Mouse (Mus musculus): ENCODE measurements at regions not wholly inside any gene's neighbourhood (a gene's known extent, or its start where the extent isn't known, plus 50 kb on each side); places are given as distances from the start of the nearest gene placed in this dataset.
"Not testable (repeated sequence)": the region's sequence is repeated elsewhere in the genome, so short reads cannot be mapped to it uniquely, and the experiment has no call there.

DNA sequence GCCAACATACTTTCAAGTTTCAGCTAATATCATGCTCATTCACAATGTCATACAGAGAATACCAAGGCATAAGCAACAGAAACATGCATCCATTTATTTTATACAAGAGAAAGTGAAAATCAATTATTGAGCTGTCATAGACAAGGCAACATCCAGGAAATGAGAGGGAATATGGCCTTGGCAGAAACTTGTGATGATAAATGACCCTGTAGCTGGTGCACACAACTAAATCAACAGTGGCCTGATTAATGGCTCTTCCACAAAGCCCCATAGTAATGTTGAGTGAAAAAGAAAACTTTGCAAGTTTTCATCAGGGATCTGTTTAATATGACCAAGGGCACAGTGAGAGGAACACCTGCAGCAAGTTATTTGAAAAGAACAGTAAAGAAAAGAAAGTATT is 438.5 kb upstream of the Hsf2 start:
- DNase-seq: no peak

DNA sequence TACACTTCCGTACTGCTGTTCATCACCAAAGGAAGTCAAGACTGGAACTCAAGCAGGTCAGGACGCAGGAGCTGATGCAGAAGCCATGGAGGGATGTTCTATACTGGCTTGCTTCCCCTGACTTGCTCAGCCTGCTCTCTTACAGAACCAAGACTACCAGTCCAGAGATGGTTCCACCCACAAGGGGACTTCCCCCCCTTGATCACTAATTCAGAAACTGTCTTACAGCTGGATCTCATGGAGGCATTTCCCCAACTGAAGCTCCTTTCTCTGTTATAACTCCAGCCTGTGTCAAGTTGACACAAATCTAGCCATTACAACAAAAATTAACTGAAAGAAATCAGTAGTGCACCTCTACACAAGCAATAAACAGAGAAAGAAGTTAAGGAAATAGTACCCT is 432.8 kb upstream of the Hsf2 start:
- DNase-seq: not testable (repeated sequence)

DNA sequence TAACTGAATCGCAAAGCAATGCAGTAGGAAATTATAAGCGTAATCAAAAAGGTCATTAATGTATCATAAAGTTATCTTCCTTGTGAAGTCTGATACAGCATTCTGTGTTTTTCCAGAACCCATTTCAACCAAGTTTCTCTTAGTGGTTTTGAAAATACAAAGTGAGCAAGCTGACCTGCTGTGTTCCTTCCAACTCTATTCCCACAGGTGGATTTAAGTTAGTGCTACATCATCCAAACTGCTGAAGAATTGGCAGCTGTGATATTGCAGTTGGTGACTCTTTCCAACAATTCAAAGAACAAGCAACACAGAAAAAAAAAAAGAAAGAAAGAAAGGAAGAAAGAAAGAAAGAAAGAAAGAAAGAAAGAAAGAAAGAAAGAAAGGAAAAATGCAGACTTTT is 396.1 kb upstream of the Hsf2 start:
- DNase-seq: no peak

DNA sequence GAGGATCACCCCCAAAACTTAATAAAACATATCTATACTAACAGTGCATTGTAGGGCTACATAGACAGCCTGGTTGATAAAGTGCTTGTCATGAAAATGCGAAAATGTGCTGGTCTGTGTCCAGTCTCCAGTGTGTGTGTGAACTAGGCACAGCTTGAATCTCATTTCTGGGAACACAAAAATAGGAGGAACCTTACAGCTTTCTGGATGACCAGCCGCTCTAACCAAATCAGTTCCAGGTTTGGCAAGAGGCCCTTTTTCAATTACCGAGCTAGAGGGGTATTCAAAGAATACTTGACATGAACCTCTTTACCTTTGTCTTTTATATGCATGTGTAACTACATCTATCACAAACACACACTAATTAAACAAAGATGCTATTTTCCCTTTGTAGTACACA is 390.3 kb upstream of the Hsf2 start:
- no peak for DNase-seq

DNA sequence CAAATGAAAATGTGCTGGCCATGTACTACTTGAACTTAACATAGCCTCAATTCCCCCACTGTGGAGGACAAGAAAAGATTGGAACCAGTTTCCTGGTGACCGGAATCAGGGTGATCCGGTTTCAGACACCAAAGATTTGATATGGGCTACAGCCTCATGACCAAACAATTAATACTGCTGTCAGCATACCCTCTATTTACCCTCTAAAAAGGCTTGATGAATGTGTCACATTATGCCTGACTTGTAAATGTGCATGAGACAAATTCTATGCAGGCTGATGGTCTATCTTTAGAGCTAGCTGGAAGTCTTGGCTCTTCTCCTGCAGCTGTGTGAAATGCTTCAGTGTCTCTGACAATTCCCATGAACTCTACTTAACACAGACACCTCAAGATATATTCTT is 372.8 kb upstream of the Hsf2 start:
- DNase-seq: no peak

DNA sequence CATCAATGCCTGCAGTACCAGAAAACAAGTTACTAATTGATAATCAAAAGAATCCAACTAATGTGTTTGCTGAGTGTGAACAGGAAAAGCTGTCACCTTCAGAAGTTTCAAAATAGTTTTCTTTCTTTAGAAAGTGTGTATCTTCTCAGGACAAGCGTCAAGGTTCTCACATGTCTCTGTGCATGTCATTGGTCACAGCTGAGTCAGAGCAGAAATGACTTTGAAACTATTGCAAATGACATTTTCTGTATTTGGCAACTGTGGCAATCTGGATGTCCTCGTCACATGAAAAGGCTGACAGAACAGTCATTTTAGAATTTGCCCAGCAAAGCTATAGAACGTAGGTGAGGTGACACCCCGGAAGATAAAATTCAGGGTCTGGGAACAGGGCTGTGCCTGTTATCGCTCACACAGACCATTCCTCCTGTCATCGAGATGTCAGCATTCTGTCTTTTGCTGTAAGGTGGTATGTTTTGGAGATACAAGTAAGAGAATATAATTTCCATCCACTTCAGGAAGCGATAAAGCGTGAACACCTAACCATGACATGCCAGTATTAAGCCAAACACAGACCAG is 371.4 kb upstream of the Hsf2 start:
- no peak for DNase-seq

DNA sequence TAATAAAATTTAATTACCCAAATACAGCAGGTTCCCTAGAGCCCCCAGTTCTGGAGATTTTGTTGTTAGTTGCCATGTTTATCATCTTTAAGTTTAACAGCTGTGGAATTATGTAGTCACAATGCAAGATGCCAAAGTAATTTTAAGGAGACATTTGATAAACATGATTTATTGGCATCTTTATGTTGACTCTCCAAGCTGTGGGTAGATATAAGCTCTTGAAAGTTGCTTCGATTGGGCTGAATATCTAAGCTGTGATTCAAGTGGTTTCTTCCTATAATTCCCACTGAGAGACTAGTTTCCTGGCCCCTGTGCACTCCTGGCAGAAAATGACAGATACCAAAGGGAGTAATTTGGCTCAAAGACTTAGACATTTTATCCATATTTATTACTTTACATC is 364.7 kb upstream of the Hsf2 start:
- DNase-seq: no peak

DNA sequence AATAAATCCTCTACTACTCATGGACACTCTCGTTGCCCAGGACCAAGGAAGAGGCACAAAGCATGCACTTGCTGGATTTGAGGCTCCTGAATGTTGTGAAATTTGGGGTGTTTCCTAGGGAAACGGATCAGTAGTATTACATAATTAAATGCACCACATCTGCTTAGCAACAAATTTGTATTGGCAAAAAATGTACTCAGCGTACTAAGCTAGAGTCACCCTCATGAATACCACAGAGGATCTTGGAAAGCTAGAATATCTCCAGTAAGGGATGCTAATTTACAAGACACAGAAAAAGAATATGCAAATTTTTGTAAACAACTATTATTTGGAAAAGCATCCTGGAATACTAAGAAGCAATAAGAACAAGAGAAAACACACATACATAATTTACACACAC is 359.0 kb upstream of the Hsf2 start:
- no peak for DNase-seq

DNA sequence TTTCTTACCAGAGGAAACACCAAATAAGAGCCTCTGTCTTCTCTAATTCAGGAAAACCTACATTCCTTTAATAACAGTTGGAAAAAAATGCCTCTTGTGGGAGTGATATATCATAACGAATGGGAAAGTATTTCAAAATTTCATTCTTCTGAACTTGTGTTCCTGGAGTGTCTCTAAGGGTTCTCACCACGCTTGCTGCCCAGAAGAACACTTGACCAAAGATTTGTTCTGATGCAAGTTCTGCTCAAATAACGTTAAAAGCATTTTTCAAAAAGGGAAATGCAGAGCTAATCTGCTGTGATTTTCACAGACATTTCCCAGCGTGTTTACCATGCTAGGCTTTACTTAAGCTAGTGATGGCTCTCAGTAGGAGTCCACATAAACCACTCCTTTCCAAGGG is 329.8 kb upstream of the Hsf2 start:
- DNase-seq: no peak

DNA sequence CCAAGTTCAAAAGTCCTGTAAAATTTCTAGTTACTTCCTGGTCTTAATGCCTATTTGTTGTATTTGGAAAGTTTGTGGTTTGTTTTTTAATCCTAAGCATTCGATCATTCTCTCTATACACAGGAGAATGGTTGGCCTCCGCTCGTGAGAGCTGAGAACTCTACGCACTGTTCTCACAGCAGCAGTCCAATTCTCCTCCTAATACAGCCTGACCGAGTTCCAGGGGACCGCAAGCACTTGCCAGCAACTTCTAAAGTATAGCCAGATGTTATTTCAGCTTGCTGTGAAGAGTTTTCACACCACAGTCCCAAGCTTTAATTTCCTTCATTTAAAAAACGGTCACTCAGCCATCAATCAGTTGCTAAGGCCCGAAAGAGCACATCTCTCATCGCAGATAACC is 329.3 kb upstream of the Hsf2 start:
- DNase-seq: no peak

DNA sequence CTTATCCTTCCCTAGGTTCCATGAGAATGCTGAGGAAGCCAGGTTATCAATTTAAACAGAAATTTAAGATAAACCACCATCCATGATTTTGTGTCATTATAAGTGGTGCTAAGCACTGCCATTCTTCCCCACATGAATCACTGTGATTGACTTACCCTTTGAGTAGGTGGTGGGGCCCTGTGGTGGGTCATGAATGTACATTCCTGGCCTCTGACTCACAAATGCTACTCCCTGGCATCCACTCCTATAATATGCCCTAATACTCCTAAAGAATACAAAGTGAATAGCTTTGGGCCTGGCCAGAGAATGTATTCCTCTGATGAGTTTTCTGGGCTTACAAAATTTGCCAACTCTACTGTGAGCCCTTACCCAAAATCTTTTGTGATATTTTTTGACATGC is 325.6 kb upstream of the Hsf2 start:
- no peak for DNase-seq

DNA sequence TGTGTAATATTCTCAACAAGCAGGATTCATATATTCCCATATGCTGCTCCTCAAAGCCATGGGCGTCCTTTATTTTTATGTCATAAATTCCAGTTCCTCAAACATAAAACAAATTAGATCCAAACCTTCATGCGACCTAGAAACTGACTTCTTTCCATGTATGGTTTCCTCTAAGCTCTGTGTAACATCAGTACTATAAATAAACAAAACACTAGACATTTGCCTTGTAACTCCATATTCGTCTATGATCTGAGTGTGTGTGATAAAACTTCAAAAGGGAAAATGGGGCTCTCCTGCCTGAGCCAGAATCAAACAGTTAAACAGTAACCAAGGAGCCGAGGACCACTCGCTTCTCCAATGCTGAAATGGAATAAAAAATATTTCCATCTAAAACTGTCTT is 322.8 kb upstream of the Hsf2 start:
- no peak for DNase-seq

DNA sequence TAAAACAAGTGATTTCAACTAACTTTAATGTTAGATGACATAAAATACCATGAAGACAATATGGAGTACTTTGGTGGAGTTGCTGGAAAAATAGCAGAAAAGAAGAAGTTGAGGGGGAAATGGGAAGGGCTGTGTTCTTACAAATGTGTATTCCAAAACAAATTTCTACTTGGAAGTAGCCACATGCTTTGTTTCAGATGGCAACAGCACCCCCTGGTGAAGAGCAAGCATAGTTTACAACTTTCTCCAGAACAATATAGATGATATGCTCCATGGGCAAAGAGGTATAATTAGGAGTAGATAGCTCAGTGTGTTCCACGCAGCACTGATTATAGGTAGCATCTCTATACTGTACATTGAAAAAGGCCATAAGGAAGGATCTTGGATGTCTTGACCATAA is 302.6 kb upstream of the Hsf2 start:
- no peak for DNase-seq

DNA sequence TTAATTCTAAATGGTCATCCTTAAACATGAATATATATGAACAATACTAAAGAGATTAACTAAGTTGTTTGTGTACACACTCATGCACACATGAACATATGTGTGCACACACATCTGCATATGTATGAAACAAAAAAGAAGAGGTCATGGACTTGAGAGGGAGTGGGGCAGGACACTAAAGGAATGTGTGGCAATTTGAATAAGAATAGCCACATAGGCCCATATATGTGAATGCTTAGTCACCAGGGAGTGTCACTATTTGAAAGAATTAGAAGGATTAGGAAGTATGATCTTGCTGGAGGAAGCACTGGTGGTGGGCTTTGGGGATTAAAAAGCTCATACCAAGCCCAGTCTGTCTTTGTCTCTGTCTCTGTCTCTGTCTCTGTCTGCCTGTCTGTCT is 275.5 kb upstream of the Hsf2 start:
- DNase-seq: no peak

DNA sequence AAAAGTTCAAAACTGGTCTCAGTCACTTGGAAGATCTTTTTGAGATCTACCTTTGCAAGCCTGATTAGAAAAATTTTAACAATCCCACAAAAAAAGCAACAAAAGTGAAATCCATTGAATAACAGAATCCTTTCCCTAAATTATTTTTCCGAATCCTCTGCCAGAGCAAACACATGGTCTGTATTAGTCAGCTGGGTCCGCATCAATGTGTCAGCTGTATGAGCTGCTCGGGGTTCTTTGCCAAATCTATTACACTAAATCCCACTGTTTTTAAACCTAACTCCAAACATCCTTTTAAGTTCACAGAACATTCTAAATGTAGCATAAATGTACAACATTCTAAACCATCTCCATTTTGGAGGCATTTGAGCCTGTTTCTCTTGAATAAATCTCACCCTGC is 255.1 kb upstream of the Hsf2 start:
- no peak for DNase-seq

DNA sequence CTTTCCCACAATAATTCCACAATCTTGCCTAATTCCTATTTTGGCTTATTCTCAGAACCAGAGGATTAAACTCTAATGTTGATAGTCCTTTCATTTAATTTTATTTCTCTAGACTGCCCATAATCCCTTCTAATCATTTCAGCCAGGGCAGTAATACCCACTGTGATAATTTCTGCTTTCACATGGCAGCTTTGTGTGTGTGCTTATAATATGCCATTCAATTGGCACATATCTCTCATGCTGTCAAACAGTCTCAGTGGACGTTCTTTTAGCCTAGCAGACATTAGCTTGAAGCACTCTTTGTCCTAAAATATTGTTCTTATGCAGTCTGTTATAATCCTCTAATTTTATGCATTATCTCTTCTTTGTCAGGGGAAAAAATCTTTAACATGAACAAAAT is 205.0 kb upstream of the Hsf2 start:
- DNase-seq: no peak

DNA sequence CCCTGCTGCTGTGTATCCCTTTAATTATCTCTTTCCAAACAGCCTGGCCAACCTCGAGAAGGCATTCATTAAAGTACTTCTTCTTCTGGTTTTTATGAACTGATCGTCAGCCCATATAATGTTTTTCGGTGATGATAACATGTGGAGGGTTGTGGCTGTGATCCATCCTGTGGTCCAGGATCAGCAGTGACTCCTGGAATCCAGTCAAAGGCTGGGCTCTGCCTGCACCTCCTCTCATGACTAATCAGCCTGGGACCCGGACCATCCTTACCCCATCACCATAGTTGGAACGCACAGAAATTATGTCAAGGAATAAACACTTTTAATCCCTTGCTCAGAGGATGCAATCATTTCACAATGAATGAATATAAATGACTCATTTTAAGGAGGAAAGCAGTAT is 203.3 kb upstream of the Hsf2 start:
- DNase-seq: no peak

DNA sequence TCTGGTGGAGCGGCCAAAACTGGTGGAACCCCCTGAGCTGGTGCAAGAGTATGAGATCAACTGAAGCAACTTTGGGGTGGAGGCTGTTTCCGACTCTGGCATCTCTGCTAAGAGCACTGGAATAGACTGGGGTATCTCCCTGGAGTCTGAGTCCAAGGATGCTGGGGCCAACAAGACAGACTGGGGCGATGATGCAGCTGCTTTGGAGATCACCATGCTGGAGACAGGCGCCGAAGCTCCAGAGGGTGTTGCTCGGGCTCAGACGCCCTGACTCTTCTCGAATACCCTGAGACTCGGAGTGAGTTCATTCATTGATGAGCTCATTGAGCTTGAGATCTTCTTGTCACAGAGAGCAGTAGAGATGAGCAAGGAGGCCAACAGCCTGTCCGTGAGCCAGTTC is 194.6 kb upstream of the Hsf2 start:
- no peak for DNase-seq

DNA sequence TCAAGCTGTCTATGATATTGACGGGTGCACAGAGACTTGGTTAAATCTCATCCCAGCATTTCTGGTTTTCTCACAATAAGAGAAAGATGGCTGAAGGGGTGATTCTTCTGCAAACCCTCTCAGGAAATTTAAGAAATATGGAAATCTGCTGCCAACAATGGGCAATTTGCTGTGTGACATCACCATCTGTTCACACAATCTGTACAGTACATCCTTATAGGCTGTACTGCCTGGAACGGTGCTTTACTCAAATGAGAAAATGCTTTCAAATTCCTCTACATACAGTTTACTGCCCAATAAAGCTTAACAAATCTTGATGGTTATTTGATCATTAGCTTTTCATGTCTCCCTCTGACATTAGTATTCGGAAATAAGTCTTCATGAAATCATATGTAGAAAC is 172.4 kb upstream of the Hsf2 start:
- DNase-seq: no peak

DNA sequence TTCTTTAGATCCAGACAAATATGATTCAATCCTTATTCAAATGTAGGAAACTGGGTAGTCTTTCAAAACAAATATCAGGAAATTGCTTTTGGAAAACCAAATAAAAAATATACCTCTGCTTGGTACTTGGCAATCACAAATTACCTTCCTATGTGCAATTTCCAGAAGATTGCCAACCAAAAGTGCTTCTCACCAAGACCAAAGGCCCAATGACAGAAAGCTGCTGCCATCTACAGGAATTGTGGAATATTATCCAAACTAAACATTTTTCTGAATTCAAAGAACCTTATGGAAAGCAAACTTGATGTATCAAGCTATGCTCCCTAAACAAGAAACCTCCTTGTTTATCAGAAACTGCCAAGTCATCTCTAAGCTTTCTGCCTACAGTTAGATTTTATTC is 169.1 kb upstream of the Hsf2 start:
- DNase-seq: no peak

DNA sequence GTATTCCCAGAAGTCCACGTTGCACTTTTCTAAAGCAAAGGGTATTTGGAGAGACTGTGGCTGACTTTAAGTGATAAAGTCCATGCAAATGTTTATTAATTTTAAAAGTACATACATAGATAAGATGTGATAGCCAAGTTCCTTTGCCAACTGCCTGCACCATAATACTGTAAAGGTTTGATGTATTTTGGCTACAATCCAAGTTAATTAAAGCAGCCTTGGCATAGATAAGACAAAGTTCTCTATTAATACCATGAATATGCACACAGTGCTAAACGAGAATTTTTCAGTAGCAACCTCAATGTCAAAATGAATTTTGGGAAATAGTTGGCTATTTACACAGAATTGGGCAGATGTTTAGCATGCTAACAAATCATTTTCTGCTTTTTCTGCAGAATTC is 167.0 kb upstream of the Hsf2 start:
- no peak for DNase-seq

DNA sequence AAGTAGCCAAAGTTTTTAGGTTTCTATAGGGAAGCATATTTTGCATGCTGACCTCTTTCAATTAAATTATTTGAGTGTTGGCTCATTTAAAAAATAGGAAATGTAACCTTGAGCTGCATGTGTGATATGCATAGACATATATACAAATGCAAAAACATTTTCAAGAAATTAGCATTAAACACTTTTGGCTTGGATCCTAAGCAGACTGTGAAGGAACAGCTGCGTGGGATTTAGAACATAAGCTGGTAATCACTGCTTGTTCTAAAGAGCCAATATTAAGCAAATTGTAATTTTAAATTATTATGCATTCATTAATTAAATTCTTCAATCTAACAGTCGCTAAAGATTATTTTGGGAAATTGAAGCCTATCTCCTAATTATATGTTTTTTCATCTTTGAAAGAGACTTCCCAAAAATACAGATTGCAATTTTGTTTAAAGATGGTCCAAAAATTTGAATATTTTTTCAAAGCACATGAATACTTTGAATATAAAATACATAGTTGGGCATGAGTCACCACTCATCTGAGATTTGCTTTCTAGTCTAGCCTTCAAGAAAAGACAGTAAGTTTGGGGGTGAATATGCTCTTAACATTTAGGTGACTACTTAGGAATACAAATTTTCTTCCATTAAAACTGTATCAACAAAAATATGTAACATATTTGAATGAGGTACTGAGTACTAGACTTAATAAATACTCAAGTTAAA is 163.3 kb upstream of the Hsf2 start:
- no peak for DNase-seq

DNA sequence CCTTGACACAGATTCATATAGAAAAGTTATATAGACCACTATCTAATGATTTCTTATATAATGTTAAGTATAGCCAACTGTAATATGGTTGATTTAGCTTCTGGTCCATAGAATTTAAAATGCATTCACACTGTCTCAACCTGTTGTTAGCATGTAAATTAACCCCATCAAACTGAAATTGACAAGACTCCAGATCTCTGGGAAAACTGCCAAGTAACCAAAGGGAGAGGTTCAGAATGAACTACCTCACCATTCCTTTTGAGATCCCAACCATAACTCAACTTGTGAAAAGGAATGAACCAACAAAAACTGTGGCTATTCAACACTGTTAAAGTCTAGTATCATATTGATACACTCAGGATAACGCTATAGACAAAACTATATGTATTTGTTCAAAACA is 162.0 kb upstream of the Hsf2 start:
- DNase-seq: no peak

DNA sequence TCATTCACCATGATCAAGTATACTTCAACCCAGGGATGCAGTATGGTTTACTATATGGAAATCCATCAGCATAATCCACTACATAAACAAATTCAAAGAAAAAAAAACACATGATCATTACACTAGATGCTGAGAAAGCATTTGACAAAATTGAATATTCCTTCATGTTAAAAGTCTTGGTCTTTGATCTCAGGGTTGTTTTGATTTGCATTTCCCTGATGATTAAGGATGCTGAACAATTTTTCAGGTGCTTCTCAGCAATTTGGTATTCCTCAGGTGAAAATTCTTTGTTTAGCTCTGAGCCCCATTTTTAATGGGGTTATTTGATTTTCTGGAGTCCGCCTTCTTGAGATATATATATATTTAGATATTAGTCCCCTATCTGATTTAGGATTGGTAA is 123.4 kb upstream of the Hsf2 start:
- DNase-seq: not testable (repeated sequence)
